22 mouse cellular contexts compared by ENCODE assay signal in the genomic region with DNA sequence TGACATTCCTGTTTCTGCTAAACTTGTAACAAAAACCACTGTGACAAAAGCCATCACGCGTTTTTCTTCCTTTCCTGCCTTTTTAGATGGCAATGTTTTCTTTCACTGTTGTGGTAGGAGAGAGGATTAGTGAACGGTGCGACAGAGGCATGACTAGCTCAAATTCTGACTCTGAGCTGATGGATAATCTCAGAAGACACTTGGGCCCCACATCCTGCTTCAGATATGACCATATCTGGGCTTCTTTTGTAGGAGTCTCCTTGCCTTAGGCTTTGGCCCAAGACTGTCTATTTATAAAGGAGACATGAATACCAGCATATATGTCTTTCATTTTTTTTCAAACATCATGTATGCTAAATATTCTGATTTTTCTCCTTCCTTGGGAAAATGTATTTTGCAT.
DNase-seq lines count a peak whose midpoint lies in the region; ATAC-seq lines count a peak whose summit lies in the region.
"Had no signal": no experiment of that assay in that cellular context is flagged by ENCODE, and none has a peak within 500 bp of the region (broad histone marks: within the 10 kb centered on the region; RNA-seq: fewer than 3 reads in every experiment).

No protein-coding gene starts in this region.

- H3K4me2 ChIP-seq in heart, embryonic 16.5 days (ENCODE audit: low read depth, low read length) = peak overlapping the region; percentile 8; the same call in 1 of the 2 replicates
- no peak overlapping the region for H3K4me2 ChIP-seq in liver, embryonic 13.5 days
- H3K4me2 ChIP-seq in midbrain, embryonic 11.5 days = no peak overlapping the region
- no peak overlapping the region for H3K4me2 ChIP-seq in midbrain, embryonic 13.5 days (replicated peaks)
- no peak overlapping the region for H3K4me2 ChIP-seq in liver, embryonic 16.5 days (ENCODE audit: low read depth, low read length)
- H3K4me2 ChIP-seq: embryonic facial prominence, embryonic 13.5 days; embryonic facial prominence, embryonic 15.5 days; forebrain, embryonic 12.5 days had no signal

- intact Hi-C loops in heart, postnatal 36 days (cut with DNase I) = no loop called here

- no peak overlapping the region for H3K4me3 ChIP-seq in heart, embryonic 16.5 days (ENCODE audit: low read length)
- H3K4me3 ChIP-seq in liver, embryonic 13.5 days (replicated peaks) = no peak overlapping the region
- no peak overlapping the region for H3K4me3 ChIP-seq in midbrain, embryonic 11.5 days (ENCODE audit: low read depth, low read length)
- H3K4me3 ChIP-seq in midbrain, embryonic 13.5 days (replicated peaks) = no peak overlapping the region
- no peak overlapping the region for H3K4me3 ChIP-seq in liver, embryonic 16.5 days (ENCODE audit: low read depth, low read length)
- H3K4me3 ChIP-seq: embryonic facial prominence, embryonic 13.5 days; embryonic facial prominence, embryonic 15.5 days; erythroblast, embryonic 14.5 days; forebrain, embryonic 10.5 days; forebrain, embryonic 12.5 days had no signal

- H3K27me3 ChIP-seq in heart, embryonic 16.5 days (ENCODE audit: control insufficient read depth, insufficient read depth, low read length) = no peaks in the 10 kb centered on the region
- no peaks in the 10 kb centered on the region for H3K27me3 ChIP-seq in liver, embryonic 13.5 days
- H3K27me3 ChIP-seq in midbrain, embryonic 11.5 days (ENCODE audit: control insufficient read depth, insufficient read depth, low read length) = no peaks in the 10 kb centered on the region
- no peaks in the 10 kb centered on the region for H3K27me3 ChIP-seq in midbrain, embryonic 13.5 days
- H3K27me3 ChIP-seq in liver, embryonic 16.5 days (ENCODE audit: control insufficient read depth, insufficient read depth, low read depth, low read length) = no peaks in the 10 kb centered on the region
- H3K27me3 ChIP-seq: embryonic facial prominence, embryonic 13.5 days; embryonic facial prominence, embryonic 15.5 days; forebrain, embryonic 12.5 days had no signal

- no peak overlapping the region for H3K27ac ChIP-seq in heart, embryonic 16.5 days (ENCODE audit: low read length)
- H3K27ac ChIP-seq in liver, embryonic 13.5 days = no peak overlapping the region
- no peak overlapping the region for H3K27ac ChIP-seq in midbrain, embryonic 11.5 days (ENCODE audit: low read depth, low read length)
- no peak overlapping the region for H3K27ac ChIP-seq in midbrain, embryonic 13.5 days
- no peak overlapping the region for H3K27ac ChIP-seq in liver, embryonic 16.5 days (ENCODE audit: low read length)
- H3K27ac ChIP-seq: embryonic facial prominence, embryonic 13.5 days; embryonic facial prominence, embryonic 15.5 days; forebrain, embryonic 10.5 days; forebrain, embryonic 12.5 days had no signal

- no peaks in the 10 kb centered on the region for H3K9me3 ChIP-seq in heart, embryonic 16.5 days (replicated peaks; ENCODE audit: control insufficient read depth, low read length)
- H3K9me3 ChIP-seq in liver, embryonic 13.5 days (replicated peaks) = no peaks in the 10 kb centered on the region
- H3K9me3 ChIP-seq in midbrain, embryonic 11.5 days (ENCODE audit: control insufficient read depth, low read length) = no peaks in the 10 kb centered on the region
- no peaks in the 10 kb centered on the region for H3K9me3 ChIP-seq in midbrain, embryonic 13.5 days
- H3K9me3 ChIP-seq in liver, embryonic 16.5 days (replicated peaks; ENCODE audit: control insufficient read depth, low read length) = no peaks in the 10 kb centered on the region
- H3K9me3 ChIP-seq: embryonic facial prominence, embryonic 13.5 days; embryonic facial prominence, embryonic 15.5 days; forebrain, embryonic 10.5 days; forebrain, embryonic 12.5 days had no signal

- no peaks in the 10 kb centered on the region for H3K36me3 ChIP-seq in heart, embryonic 16.5 days (ENCODE audit: control insufficient read depth, insufficient read depth)
- H3K36me3 ChIP-seq in liver, embryonic 13.5 days = no peaks in the 10 kb centered on the region
- no peaks in the 10 kb centered on the region for H3K36me3 ChIP-seq in midbrain, embryonic 11.5 days (ENCODE audit: control insufficient read depth, insufficient read depth, low read length)
- no peaks in the 10 kb centered on the region for H3K36me3 ChIP-seq in midbrain, embryonic 13.5 days
- no peaks in the 10 kb centered on the region for H3K36me3 ChIP-seq in liver, embryonic 16.5 days (ENCODE audit: control insufficient read depth, insufficient read depth)
- H3K36me3 ChIP-seq: embryonic facial prominence, embryonic 13.5 days; embryonic facial prominence, embryonic 15.5 days; forebrain, embryonic 10.5 days; forebrain, embryonic 12.5 days had no signal

- H3K4me1 ChIP-seq in heart, embryonic 16.5 days (ENCODE audit: control insufficient read depth, insufficient read depth, low read length) = no peaks in the 10 kb centered on the region
- H3K4me1 ChIP-seq in liver, embryonic 13.5 days (replicated peaks) = peaks cover 10% of the 10 kb centered on the region; the same call in 1 of the 2 replicates
- H3K4me1 ChIP-seq in midbrain, embryonic 11.5 days (ENCODE audit: control insufficient read depth, insufficient read depth, low read length) = no peaks in the 10 kb centered on the region
- H3K4me1 ChIP-seq in midbrain, embryonic 13.5 days (replicated peaks) = no peaks in the 10 kb centered on the region
- no peaks in the 10 kb centered on the region for H3K4me1 ChIP-seq in liver, embryonic 16.5 days (ENCODE audit: control insufficient read depth, low read depth, low read length)
- H3K4me1 ChIP-seq: embryonic facial prominence, embryonic 13.5 days; embryonic facial prominence, embryonic 15.5 days; forebrain, embryonic 10.5 days; forebrain, embryonic 12.5 days had no signal

- no peak overlapping the region for H3K9ac ChIP-seq in heart, embryonic 16.5 days (ENCODE audit: low read length)
- H3K9ac ChIP-seq in liver, embryonic 13.5 days = no peak overlapping the region
- no peak overlapping the region for H3K9ac ChIP-seq in midbrain, embryonic 11.5 days (ENCODE audit: low read length)
- H3K9ac ChIP-seq in midbrain, embryonic 13.5 days (replicated peaks) = no peak overlapping the region
- H3K9ac ChIP-seq in liver, embryonic 16.5 days (ENCODE audit: low read depth, low read length) = no peak overlapping the region
- H3K9ac ChIP-seq: embryonic facial prominence, embryonic 13.5 days; embryonic facial prominence, embryonic 15.5 days; forebrain, embryonic 12.5 days had no signal

- no peak for ATAC-seq in heart, embryonic 16.5 days (replicated peaks; ENCODE audit: extremely low read depth, insufficient read depth, low FRiP score)
- peak; percentile 68 for ATAC-seq in liver, embryonic 13.5 days (ENCODE audit: low read depth)
- no peak for ATAC-seq in midbrain, embryonic 11.5 days (ENCODE audit: low FRiP score)
- no peak for ATAC-seq in midbrain, embryonic 13.5 days
- peak; percentile 37; the same call in 1 of the 2 replicates for ATAC-seq in liver, embryonic 16.5 days (ENCODE audit: low read depth)
- ATAC-seq: forebrain, embryonic 14.5 days; forebrain, embryonic 16.5 days had no signal

- 55% methylated on average over 4 of the region's 4 CpGs for WGBS in heart, embryonic 16.5 days
- WGBS in liver, embryonic 13.5 days (ENCODE audit: insufficient replicate concordance) = 48% methylated on average over 4 of the region's 4 CpGs
- WGBS in midbrain, embryonic 11.5 days = 73% methylated on average over 4 of the region's 4 CpGs
- 66% methylated on average over 4 of the region's 4 CpGs for WGBS in midbrain, embryonic 13.5 days
- 46% methylated on average over 4 of the region's 4 CpGs for WGBS in liver, embryonic 16.5 days (ENCODE audit: insufficient replicate concordance)

- DNase-seq in heart, postnatal 36 days = no peak
- DNase-seq in liver, embryonic 13.5 days = no peak
- no peak for DNase-seq in liver
- peak; percentile 45 for DNase-seq in midbrain, embryonic 11.5 days (ENCODE audit: low spot score, missing footprints)
- DNase-seq in adrenal gland, adult 2 months = no peak
- DNase-seq: adrenal gland, adult 8-10 months; adrenal gland, postnatal 14 days; adrenal gland, postnatal 36 days; cerebellum, adult 11-12 months; cerebellum, adult 2 months; cerebellum, adult 9-10 months; cerebellum, postnatal 25 days had no signal

Comparison
In these comparisons a context has a peak if more than half of its experiments do, and no peak if none do; other contexts are left out.
1. ATAC-seq: peak in liver, embryonic 13.5 days (single experiment) and liver, embryonic 16.5 days (single experiment); none in heart, embryonic 16.5 days (single experiment), midbrain, embryonic 11.5 days (single experiment) and midbrain, embryonic 13.5 days (single experiment).